Mouse (Mus musculus) frontal cortex, adult 2 months (tissue): ENCODE data around the gene Nfic. TPM values are rescaled to one million over a fixed set of nuclear protein-coding genes. Genes with fewer than 3 reads are reported as not detected.
A peak's percentile ranks its signal among the peaks of the same experiment; 100 is the strongest.

Experiments
- DNase-seq, 2 experiments: peaks; one replicate each; pipeline ENCODE4 v3.0.0; 2022; ENCODE audit warnings: low spot score in 1 of 2; ENCODE audit errors: extremely low spot score in 1 of 2
- polyA plus RNA-seq: library from polyadenylated mRNA; depleted of rRNA; stranded (reverse); fragments of >200 nt; gene quantifications from 2 replicates; pipeline ENCODE4 v1.2.3, GENCODE M21; 2012

Nfic gene
- polyA plus RNA-seq, 1 experiment = 39.6 TPM

DNA sequence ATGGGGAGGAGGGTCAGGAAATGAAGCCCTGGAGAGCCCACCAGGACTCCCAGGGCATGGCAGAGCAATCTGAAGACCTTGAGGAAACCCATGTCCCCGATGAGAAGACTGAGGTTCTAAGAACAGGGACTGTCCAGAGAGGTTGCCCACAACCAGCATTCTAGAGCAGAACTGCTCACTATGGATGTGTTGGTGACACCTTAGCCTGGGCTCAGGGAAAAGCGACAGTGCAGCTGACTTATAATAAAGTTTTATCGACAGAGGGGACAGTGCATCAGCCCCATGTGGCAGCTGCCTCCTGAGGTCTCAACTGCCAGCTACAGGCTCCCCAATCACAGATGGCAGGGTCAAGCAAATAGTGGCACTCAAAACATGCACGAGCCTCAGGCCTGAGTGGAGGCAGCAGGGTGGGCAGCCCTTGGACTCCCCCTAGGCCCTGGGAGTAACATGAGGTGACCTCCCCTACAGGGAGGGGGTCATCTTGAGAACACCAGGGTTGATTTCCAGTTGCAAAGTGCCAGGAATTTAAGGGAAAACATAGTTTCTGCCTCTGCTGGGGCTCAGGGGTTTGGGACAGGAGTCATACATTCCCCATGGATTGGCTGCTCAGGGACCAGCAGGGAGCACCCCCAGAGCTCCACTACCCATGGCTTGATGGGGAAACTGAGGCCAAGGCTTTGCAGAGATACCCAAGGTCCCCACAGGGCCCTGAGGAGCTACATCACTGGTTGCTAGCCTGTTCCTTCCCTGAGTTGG is 34.2 kb downstream of the Nfic start:
- DNase-seq = no peak

DNA sequence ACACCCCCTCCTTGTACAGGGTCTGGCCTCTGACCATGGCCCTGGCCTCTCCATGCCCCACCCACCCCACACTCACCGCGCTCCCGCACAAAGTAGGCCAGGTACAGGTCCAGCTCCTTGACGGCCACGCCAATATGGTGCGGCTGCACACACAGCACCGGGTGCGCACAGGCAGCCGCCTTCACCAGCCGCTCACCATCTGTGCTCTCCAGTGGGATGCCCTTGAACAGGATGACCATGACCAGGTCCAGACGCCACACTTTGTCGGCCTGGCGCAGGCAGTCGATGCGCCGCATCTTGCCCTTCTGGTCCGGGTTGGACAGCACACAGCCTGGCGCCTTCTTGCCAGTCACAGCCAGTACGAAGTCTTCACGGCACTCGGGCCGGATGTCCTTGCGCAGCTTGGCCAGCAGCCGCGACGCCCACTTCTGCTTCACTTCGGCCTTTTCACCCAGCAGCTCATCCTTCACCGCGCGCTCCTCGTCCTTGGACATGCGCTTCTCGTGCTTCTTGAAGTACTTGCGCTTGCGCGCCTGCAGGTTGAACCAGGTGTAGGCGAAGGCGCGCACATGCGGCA is 35.2 kb downstream of the Nfic start:
- DNase-seq = no peak

DNA sequence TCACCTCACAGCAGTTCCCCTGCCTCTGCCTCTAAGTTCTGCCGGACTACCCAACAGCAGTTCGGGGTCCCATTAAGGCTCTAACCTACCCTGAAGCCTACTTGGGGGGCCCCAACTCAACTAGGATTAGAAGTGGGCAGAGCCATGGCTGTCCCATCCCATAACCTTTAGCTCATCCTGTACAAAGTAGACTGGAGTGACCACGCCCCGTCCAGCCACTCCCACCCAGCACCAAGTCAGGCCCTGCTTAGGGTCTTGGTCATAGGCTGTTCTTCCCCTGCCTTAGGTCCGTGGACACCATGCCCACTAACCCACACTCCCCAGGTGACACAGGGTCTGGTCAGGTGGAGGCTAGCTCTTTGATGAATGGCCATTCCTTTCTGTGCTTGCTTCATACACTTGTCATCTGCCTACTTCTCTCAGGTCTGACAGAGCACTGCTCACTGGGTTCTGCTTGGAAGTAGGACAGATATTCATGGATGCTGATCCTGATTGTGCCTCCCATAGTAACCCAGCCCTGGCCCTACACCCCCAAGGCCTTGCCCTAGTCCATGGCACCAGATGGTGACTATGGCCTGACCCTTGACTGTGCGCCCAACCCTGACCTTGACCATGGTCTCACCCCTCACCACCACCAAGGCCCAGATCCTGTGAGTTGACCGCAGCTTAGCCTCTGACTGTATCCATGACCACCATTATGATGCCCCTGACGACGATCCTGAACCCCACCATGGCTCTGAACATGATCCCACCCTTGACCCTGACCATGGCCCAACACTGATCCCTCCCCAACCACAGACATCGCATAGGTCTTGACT is 36.1 kb downstream of the Nfic start:
- DNase-seq = no peak

DNA sequence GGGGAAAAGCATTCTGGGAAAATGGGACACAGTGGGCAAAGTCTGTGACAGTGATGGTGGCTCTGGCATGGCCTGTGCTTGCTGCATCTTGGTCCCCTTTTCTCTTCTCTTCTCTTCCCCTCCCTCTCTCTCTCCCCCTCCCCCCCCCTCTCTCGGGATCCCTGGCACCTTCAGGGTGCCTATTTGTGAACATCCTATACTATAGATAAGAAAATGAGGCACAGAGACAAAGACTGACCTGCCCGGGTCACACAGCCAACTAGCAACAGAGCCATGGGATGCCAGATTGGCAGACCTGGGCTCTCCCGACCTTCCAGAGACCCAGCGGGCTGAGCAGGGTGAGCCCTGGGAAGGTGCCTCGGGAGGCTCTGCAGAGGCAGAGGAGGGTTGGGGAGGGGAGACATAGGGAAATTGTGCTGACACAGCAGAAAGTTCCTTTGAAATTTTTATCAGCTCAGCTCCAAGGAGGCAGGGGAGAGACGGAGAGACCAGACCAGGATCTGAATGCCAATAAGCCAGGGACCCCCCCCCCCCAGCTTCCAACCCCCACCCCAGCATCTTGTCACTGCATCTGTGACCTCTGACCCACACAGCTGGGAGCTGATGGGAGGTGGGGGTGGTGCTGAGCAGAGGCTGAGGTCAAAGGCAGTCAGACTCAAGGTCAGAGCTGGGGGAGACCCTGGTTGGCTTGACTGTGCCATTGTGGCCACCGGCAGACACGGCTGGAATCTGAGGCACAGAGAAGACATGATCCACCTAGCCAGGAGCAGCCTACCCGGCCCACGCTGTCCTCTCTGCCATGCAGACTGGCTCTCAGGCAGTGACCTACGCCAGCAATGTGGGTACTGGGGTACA is 37.0 kb downstream of the Nfic start:
- no peak for DNase-seq

DNA sequence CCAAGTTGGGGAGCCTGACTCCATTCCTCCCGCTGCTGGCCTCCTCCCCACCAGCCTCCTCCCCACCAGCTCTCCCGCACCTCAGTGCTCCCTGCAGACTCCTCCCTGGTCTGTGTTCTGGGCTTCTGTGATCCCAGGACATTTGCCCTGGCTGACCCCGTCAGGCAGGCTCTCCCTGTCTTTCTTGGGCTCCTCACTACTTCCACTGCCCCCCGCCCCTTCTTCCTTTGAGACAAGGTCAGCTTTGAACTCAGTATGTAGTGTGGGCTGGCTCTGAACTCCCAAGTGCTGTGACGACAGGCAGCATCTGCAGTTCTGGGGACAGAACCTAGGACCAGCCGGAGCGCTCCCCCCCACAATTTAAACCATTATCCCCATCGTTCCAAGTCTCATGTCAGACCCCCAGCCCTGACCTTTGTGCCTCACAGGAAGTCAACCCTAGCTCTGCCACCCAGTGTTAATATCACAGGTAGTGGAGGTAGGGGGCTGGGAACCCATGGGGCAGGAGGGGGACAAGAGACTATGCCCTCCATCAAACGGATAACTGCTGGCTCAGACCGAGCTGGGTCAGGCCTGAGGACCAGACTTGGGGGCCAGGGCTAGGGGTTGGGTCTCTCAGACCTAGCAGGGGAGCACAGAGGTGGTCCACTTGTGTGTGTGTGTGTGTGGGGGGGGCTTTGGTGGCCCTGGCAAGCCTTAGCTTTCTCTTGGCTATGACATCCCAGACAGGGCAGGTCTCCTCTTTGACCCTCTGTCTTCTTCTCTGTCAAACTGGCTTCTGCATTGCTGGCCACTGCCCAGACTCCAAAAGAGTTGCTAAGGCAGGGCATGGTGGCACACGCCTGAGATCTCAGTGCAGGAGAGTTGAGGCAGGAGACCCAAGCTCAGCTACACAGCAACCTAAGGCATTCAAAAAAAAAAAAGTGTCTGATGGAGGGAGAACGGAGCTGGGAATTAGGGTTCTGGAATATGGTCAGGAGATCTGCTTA is 37.9 kb downstream of the Nfic start:
- DNase-seq = no peak

GRCm38 (mm10) chr10:81416581-81417226 is 38.7 kb downstream of the Nfic start:
- peak; percentile 81 to 90 for DNase-seq

GRCm38 (mm10) chr10:81415549-81416310 is 39.7 kb downstream of the Nfic start:
- DNase-seq = no peak

- DNase-seq = no peak
These were observed 40.3 kb downstream of the Nfic start for GRCm38 (mm10) chr10:81415146-81415545.

GRCm38 (mm10) chr10:81414682-81415081 is 40.8 kb downstream of the Nfic start:
- no peak for DNase-seq

GRCm38 (mm10) chr10:81413310-81414261 is 41.8 kb downstream of the Nfic start:
- DNase-seq = peak in 1 of 2 experiments; percentile 86

GRCm38 (mm10) chr10:81412586-81413309 is 42.7 kb downstream of the Nfic start:
- DNase-seq = no peak

GRCm38 (mm10) chr10:81411471-81412400 is 43.7 kb downstream of the Nfic start:
- peak in 1 of 2 experiments; percentile 71 for DNase-seq

DNA sequence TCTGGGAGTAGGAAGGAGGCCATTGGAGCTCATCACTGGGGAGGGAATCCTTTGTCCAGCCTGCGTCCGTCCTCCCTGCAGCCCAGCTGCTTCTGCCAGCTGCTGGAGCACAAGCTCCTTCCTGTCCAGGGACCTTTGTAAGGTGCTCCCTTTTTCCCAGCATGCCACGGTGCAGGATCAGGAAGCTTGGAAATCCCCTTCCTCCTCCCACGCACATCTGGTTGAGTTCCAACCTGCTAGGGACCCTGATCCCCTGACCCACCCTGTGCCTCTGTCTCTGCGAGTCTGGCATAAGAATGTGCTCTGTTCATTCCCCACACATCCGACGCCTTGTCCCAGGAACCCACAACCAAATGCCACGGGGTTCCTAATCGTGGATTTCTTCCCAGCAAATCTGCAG is 44.5 kb downstream of the Nfic start:
- DNase-seq = no peak

DNA sequence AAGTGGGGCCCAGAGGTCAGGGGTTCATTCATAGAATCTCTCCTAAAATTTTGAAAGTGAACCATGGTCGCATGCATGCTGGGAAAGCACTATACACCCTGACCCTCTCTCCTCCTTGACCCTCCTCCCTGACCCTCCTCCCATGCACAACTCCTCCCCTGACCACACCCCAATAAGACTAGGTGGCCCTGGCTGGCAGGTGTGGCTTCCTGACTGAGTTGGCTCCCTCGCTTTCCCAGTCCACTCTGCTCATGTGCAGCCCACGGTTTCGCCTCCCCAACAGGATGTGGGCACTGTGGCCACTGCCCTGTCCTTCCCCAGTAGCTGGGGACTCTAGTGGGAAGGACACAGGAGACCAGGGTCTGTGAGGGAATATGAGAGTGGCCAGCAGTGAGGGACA is 45.1 kb downstream of the Nfic start:
- no peak for DNase-seq

- DNase-seq = no peak
These were observed 46.1 kb downstream of the Nfic start for GRCm38 (mm10) chr10:81409330-81409729.
